Mouse (Mus musculus) layer of hippocampus, postnatal 25 days (tissue): ENCODE measurements around the gene Csnk1g1. TPM values are rescaled to one million over a fixed set of nuclear protein-coding genes. Genes with fewer than 3 reads are reported as not detected.

ENCODE experiments used
- DNase-seq, 2 experiments: peaks; one replicate each; pipeline ENCODE4 v3.0.0; 2022; ENCODE audit warnings: mixed read lengths in 2 of 2, low spot score in 1 of 2; ENCODE audit errors: extremely low spot score in 1 of 2
- total RNA-seq, 2 experiments: library from RNA; stranded (reverse); gene quantifications; 2 replicates each; pipeline ENCODE4 v1.2.3; 2021

Csnk1g1 gene
- total RNA-seq, result 10 to 100 TPM; 34.2 to 46.4 TPM

GRCm38 (mm10) chr9:65908394-65909300, at the start of gene Csnk1g1, which contains the start of gene Trip4:
Gene Csnk1g1 (plus strand): TSS chr9:65908924.
Gene Trip4 (minus strand): TSS chr9:65908794.
- peak; percentile 78 to 83 for DNase-seq

GRCm38 (mm10) chr9:65859656-65860055, 49.1 kb upstream of the Csnk1g1 start:
- no peak for DNase-seq

GRCm38 (mm10) chr9:65884564-65885315, 24.0 kb upstream of the Csnk1g1 start:
- peak; percentile 82 to 83 for DNase-seq

GRCm38 (mm10) chr9:65890143-65890628, 18.5 kb upstream of the Csnk1g1 start, which contains the start of gene Pclaf:
Gene Pclaf (plus strand): TSS chr9:65890237.
- DNase-seq, result peak; percentile 9 to 42

GRCm38 (mm10) chr9:65891126-65891525, 17.6 kb upstream of the Csnk1g1 start:
- DNase-seq, result no peak

GRCm38 (mm10) chr9:65896977-65897376, 11.7 kb upstream of the Csnk1g1 start:
- no peak for DNase-seq

GRCm38 (mm10) chr9:65902879-65903278, 5.8 kb upstream of the Csnk1g1 start:
- DNase-seq, result no peak

- no peak for DNase-seq
These were observed 5.3 kb upstream of the Csnk1g1 start for GRCm38 (mm10) chr9:65903419-65903818.

- peak in 1 of 2 experiments; percentile 33 for DNase-seq
These were observed 627 bp downstream of the Csnk1g1 start for GRCm38 (mm10) chr9:65909301-65909801.

- DNase-seq, result no peak
These were observed 1.1 kb downstream of the Csnk1g1 start for GRCm38 (mm10) chr9:65909837-65910236.

GRCm38 (mm10) chr9:65913976-65914375, 5.3 kb downstream of the Csnk1g1 start:
- no peak for DNase-seq

GRCm38 (mm10) chr9:65917015-65917414, 8.3 kb downstream of the Csnk1g1 start:
- DNase-seq, result no peak

GRCm38 (mm10) chr9:65928456-65928855, 19.7 kb downstream of the Csnk1g1 start:
- no peak for DNase-seq

GRCm38 (mm10) chr9:65929826-65930225, 21.1 kb downstream of the Csnk1g1 start:
- no peak for DNase-seq

GRCm38 (mm10) chr9:65937566-65937965, 28.8 kb downstream of the Csnk1g1 start:
- DNase-seq, result no peak

GRCm38 (mm10) chr9:65951082-65951587, 42.4 kb downstream of the Csnk1g1 start:
- no peak for DNase-seq

GRCm38 (mm10) chr9:65970009-65970408, 61.3 kb downstream of the Csnk1g1 start:
- DNase-seq, result no peak

GRCm38 (mm10) chr9:65973206-65973605, 64.5 kb downstream of the Csnk1g1 start:
- no peak for DNase-seq

- peak in 1 of 2 experiments; percentile 36 for DNase-seq
These were observed 67.2 kb downstream of the Csnk1g1 start for GRCm38 (mm10) chr9:65975886-65976285.

- DNase-seq, result no peak
These were observed 74.1 kb downstream of the Csnk1g1 start for GRCm38 (mm10) chr9:65982841-65983240.

GRCm38 (mm10) chr9:65987021-65987420, 78.3 kb downstream of the Csnk1g1 start:
- no peak for DNase-seq
